Mouse (Mus musculus) cerebellum, adult (tissue): ENCODE data around the gene Kalrn.

Source experiments
- ATAC-seq: cut with Nextera tagmentation; 2 replicates; pipeline ENCODE4 v1.9.2; 2017; ENCODE audit warnings: mild to moderate bottlenecking, moderate library complexity, mixed read lengths; ENCODE audit not compliant: insufficient number of reproducible peaks, low FRiP score, low TSS enrichment

Kalrn gene

GRCm38 (mm10) chr16:34011991-34012845, 561.1 kb downstream of the Kalrn start:
- no peak for ATAC-seq

GRCm38 (mm10) chr16:34009567-34009966, 563.8 kb downstream of the Kalrn start:
- no peak for ATAC-seq

GRCm38 (mm10) chr16:34005986-34006385, 567.3 kb downstream of the Kalrn start:
- ATAC-seq = no peak

- no peak for ATAC-seq
These were observed 569.2 kb downstream of the Kalrn start for GRCm38 (mm10) chr16:34004128-34004578.

- ATAC-seq = no peak
These were observed 569.7 kb downstream of the Kalrn start for GRCm38 (mm10) chr16:34003566-34004127.

GRCm38 (mm10) chr16:34000715-34001114, 572.6 kb downstream of the Kalrn start:
- ATAC-seq = no peak

- no peak for ATAC-seq
These were observed 573.9 kb downstream of the Kalrn start for GRCm38 (mm10) chr16:33999388-33999787.

- peak; percentile 43; the same call in 1 of the 2 replicates for ATAC-seq
These were observed 575.3 kb downstream of the Kalrn start for GRCm38 (mm10) chr16:33998011-33998410.

GRCm38 (mm10) chr16:33996030-33996429, 577.3 kb downstream of the Kalrn start:
- no peak for ATAC-seq

GRCm38 (mm10) chr16:33995496-33995895, 577.8 kb downstream of the Kalrn start:
- no peak for ATAC-seq

GRCm38 (mm10) chr16:33994321-33994720, 579.0 kb downstream of the Kalrn start:
- no peak for ATAC-seq

- no peak for ATAC-seq
These were observed 582.6 kb downstream of the Kalrn start for GRCm38 (mm10) chr16:33990712-33991111.

GRCm38 (mm10) chr16:33989106-33989505, 584.2 kb downstream of the Kalrn start:
- no peak for ATAC-seq

GRCm38 (mm10) chr16:33988358-33989012, 584.8 kb downstream of the Kalrn start:
- ATAC-seq = peak; percentile 67; the same call in 1 of the 2 replicates

GRCm38 (mm10) chr16:33986993-33987392, 586.3 kb downstream of the Kalrn start:
- no peak for ATAC-seq

GRCm38 (mm10) chr16:33985372-33985771, 588.0 kb downstream of the Kalrn start:
- ATAC-seq = no peak

- no peak for ATAC-seq
These were observed 589.6 kb downstream of the Kalrn start for GRCm38 (mm10) chr16:33983712-33984111.

GRCm38 (mm10) chr16:33979855-33980254, 593.5 kb downstream of the Kalrn start:
- no peak for ATAC-seq

- no peak for ATAC-seq
These were observed 606.1 kb downstream of the Kalrn start for GRCm38 (mm10) chr16:33967283-33967640.

- peak; percentile 89 for ATAC-seq
These were observed 606.6 kb downstream of the Kalrn start, which contains the start of gene Umps for GRCm38 (mm10) chr16:33966538-33967282. Umps (minus strand) TSS chr16:33967038.
